8 mouse cellular contexts compared by ENCODE assay signal in genomic region chr6:13607621-13608493, GRCm38 (mm10). TPM values are rescaled to one million over a fixed set of nuclear protein-coding genes. Genes with fewer than 3 reads are reported as not detected.
A peak's percentile ranks its signal among the peaks of the same experiment; 100 is the strongest.
DNase-seq lines count a peak whose midpoint lies in the region; ATAC-seq and TF ChIP-seq lines count a peak whose summit lies in the region.

TSS of gene Tmem168 (minus strand) at chr6:13608100.

- DNase-seq in heart, postnatal 0 days (ENCODE audit: low spot score), result peak; percentile 83
- DNase-seq in kidney, postnatal 4 days, result peak; percentile 96 to 97
- peak; percentile 94 for DNase-seq in stomach, postnatal 0 days (ENCODE audit: low spot score)

- TF ChIP-seq CTCF in ES-Bruce4 (IDR thresholded peaks at IDR 0.05; ENCODE audit: low read depth, low read length), result no peak
- TF ChIP-seq CTCF in heart, postnatal 0 days (IDR thresholded peaks at IDR 0.05; ENCODE audit: low read depth), result peak; percentile 10; the same call in 1 of the 2 replicates
- peak; percentile 20; the same call in 1 of the 2 replicates for TF ChIP-seq CTCF in stomach, postnatal 0 days (IDR thresholded peaks at IDR 0.05; ENCODE audit: low read depth)

- H3K9me3 ChIP-seq in ES-Bruce4 (replicated peaks; ENCODE audit: control insufficient read depth, insufficient read depth, low read length, poor library complexity, severe bottlenecking), result no peaks in the 10 kb centered on the region
- H3K9me3 ChIP-seq in forebrain, embryonic 13.5 days (replicated peaks), result no peaks in the 10 kb centered on the region
- H3K9me3 ChIP-seq in heart, postnatal 0 days (replicated peaks; ENCODE audit: control insufficient read depth, low read length), result no peaks in the 10 kb centered on the region
- no peaks in the 10 kb centered on the region for H3K9me3 ChIP-seq in liver, embryonic 16.5 days (replicated peaks; ENCODE audit: control insufficient read depth, low read length)
- H3K9me3 ChIP-seq in neural tube, embryonic 12.5 days, result no peaks in the 10 kb centered on the region
- H3K9me3 ChIP-seq in stomach, postnatal 0 days (ENCODE audit: control insufficient read depth, low read length), result no peaks in the 10 kb centered on the region

- peak within 1 kb of the TSS; percentile 65 for H3K4me2 ChIP-seq in forebrain, embryonic 13.5 days
- H3K4me2 ChIP-seq in heart, postnatal 0 days (ENCODE audit: low read depth, low read length), result peak within 1 kb of the TSS; percentile 67
- H3K4me2 ChIP-seq in liver, embryonic 16.5 days (ENCODE audit: low read depth, low read length), result peak within 1 kb of the TSS; percentile 73
- H3K4me2 ChIP-seq in neural tube, embryonic 12.5 days (replicated peaks), result peak within 1 kb of the TSS; percentile 56
- H3K4me2 ChIP-seq in stomach, postnatal 0 days (replicated peaks; ENCODE audit: low read depth), result peak within 1 kb of the TSS; percentile 59

- peak; percentile 30 for TF ChIP-seq POLR2A in ES-Bruce4 (IDR thresholded peaks at IDR 0.05; ENCODE audit: insufficient read depth, low read length)

- H3K4me3 ChIP-seq in ES-Bruce4 (ENCODE audit: low read depth, low read length), result peak within 1 kb of the TSS; percentile 89
- peak within 1 kb of the TSS; percentile 80 for H3K4me3 ChIP-seq in forebrain, embryonic 13.5 days
- peak within 1 kb of the TSS; percentile 90 for H3K4me3 ChIP-seq in heart, postnatal 0 days (ENCODE audit: low read depth, low read length)
- H3K4me3 ChIP-seq in liver, embryonic 16.5 days (ENCODE audit: low read depth, low read length), result peak within 1 kb of the TSS; percentile 79
- H3K4me3 ChIP-seq in neural tube, embryonic 12.5 days, result peak within 1 kb of the TSS; percentile 77
- H3K4me3 ChIP-seq in stomach, postnatal 0 days (ENCODE audit: low read depth, low read length), result peak within 1 kb of the TSS; percentile 92

- H3K4me1 ChIP-seq in ES-Bruce4 (ENCODE audit: control insufficient read depth, insufficient read depth, low read length), result no peaks in the 10 kb centered on the region
- H3K4me1 ChIP-seq in forebrain, embryonic 13.5 days, result peaks cover 16% of the 10 kb centered on the region
- H3K4me1 ChIP-seq in heart, postnatal 0 days (ENCODE audit: control insufficient read depth, insufficient read depth), result peaks cover 16% of the 10 kb centered on the region
- H3K4me1 ChIP-seq in liver, embryonic 16.5 days (ENCODE audit: control insufficient read depth, low read depth, low read length), result peaks cover 13% of the 10 kb centered on the region
- H3K4me1 ChIP-seq in neural tube, embryonic 12.5 days, result peaks cover 10% of the 10 kb centered on the region
- H3K4me1 ChIP-seq in stomach, postnatal 0 days (replicated peaks; ENCODE audit: control insufficient read depth, insufficient read depth), result 0 out of 2 replicates have a peak, but pooled peaks cover 3% of the 10 kb centered on the region

- WGBS in forebrain, embryonic 13.5 days, result 2% methylated on average over 68 of the region's 71 CpGs
- WGBS in heart, postnatal 0 days, result 2% methylated on average over 70 of the region's 71 CpGs
- WGBS in liver, embryonic 16.5 days (ENCODE audit: insufficient replicate concordance), result 3% methylated on average over 65 of the region's 71 CpGs
- 2% methylated on average over 71 of the region's 71 CpGs for WGBS in neural tube, embryonic 12.5 days
- 2% methylated on average over 58 of the region's 71 CpGs for WGBS in stomach, postnatal 0 days

- no peaks in the 10 kb centered on the region for H3K27me3 ChIP-seq in ES-Bruce4 (ENCODE audit: control insufficient read depth, insufficient read depth, low read length, poor library complexity, severe bottlenecking)
- no peaks in the 10 kb centered on the region for H3K27me3 ChIP-seq in forebrain, embryonic 13.5 days
- no peaks in the 10 kb centered on the region for H3K27me3 ChIP-seq in heart, postnatal 0 days (ENCODE audit: control insufficient read depth, insufficient read depth, low read length)
- no peaks in the 10 kb centered on the region for H3K27me3 ChIP-seq in liver, embryonic 16.5 days (ENCODE audit: control insufficient read depth, insufficient read depth, low read depth, low read length)
- H3K27me3 ChIP-seq in neural tube, embryonic 12.5 days (replicated peaks), result no peaks in the 10 kb centered on the region
- H3K27me3 ChIP-seq in stomach, postnatal 0 days (ENCODE audit: control insufficient read depth, insufficient read depth, low read length), result no peaks in the 10 kb centered on the region

- ATAC-seq in cerebellum, adult (ENCODE audit: insufficient number of reproducible peaks, low FRiP score, low TSS enrichment), result peak; percentile 87
- peak; percentile 97 for ATAC-seq in forebrain, embryonic 13.5 days
- ATAC-seq in heart, postnatal 0 days (ENCODE audit: insufficient read depth, low read depth), result peak; percentile 95
- peak; percentile 97 for ATAC-seq in liver, embryonic 16.5 days (ENCODE audit: low read depth)
- ATAC-seq in neural tube, embryonic 12.5 days (ENCODE audit: low FRiP score, low read depth), result peak; percentile 96
- ATAC-seq in stomach, postnatal 0 days (ENCODE audit: low FRiP score, low TSS enrichment), result peak; percentile 97

- H3K9ac ChIP-seq in ES-Bruce4 (ENCODE audit: low read depth, poor library complexity, severe bottlenecking), result peak within 1 kb of the TSS; percentile 78
- H3K9ac ChIP-seq in forebrain, embryonic 13.5 days, result peak within 1 kb of the TSS; percentile 85
- H3K9ac ChIP-seq in heart, postnatal 0 days (replicated peaks; ENCODE audit: low read depth, low read length), result peak within 1 kb of the TSS; percentile 90
- peak within 1 kb of the TSS; percentile 85 for H3K9ac ChIP-seq in liver, embryonic 16.5 days (ENCODE audit: low read depth, low read length)
- peak within 1 kb of the TSS; percentile 84 for H3K9ac ChIP-seq in neural tube, embryonic 12.5 days
- peak within 1 kb of the TSS; percentile 97 for H3K9ac ChIP-seq in stomach, postnatal 0 days (ENCODE audit: low read length)

- peak; percentile 54; the same call in 1 of the 2 replicates for TF ChIP-seq EP300 in ES-Bruce4 (IDR thresholded peaks at IDR 0.05; ENCODE audit: insufficient read depth, low read depth, low read length)
- TF ChIP-seq EP300 in heart, postnatal 0 days (IDR thresholded peaks at IDR 0.05; ENCODE audit: low read depth), result peak; percentile 58; the same call in 1 of the 2 replicates
- peak; percentile 52 for TF ChIP-seq EP300 in stomach, postnatal 0 days (optimal IDR thresholded peaks at IDR 0.05)

- H3K36me3 ChIP-seq in ES-Bruce4 (ENCODE audit: control insufficient read depth, insufficient read depth, low read length, poor library complexity, severe bottlenecking), result peaks cover 3% of the 10 kb centered on the region; the same call in 1 of the 2 replicates
- peaks cover under 1% of the 10 kb centered on the region; the same call in 1 of the 2 replicates for H3K36me3 ChIP-seq in forebrain, embryonic 13.5 days (ENCODE audit: poor library complexity, severe bottlenecking)
- H3K36me3 ChIP-seq in heart, postnatal 0 days (replicated peaks; ENCODE audit: control insufficient read depth, insufficient read depth, low read length), result peaks cover 5% of the 10 kb centered on the region
- H3K36me3 ChIP-seq in liver, embryonic 16.5 days (ENCODE audit: control insufficient read depth, insufficient read depth), result peaks cover 3% of the 10 kb centered on the region
- peaks cover 4% of the 10 kb centered on the region; the same call in 1 of the 2 replicates for H3K36me3 ChIP-seq in neural tube, embryonic 12.5 days
- H3K36me3 ChIP-seq in stomach, postnatal 0 days (ENCODE audit: control insufficient read depth, insufficient read depth, low read length), result 0 out of 2 replicates have a peak, but pooled peaks cover 3% of the 10 kb centered on the region

- no peak within 1 kb of the TSS; the same call in 1 of the 2 replicates for H3K27ac ChIP-seq in ES-Bruce4 (ENCODE audit: insufficient read depth, low read length)
- peak within 1 kb of the TSS; percentile 89 for H3K27ac ChIP-seq in forebrain, embryonic 13.5 days
- H3K27ac ChIP-seq in heart, postnatal 0 days (ENCODE audit: low read depth), result peak within 1 kb of the TSS; percentile 98
- peak within 1 kb of the TSS; percentile 87 for H3K27ac ChIP-seq in liver, embryonic 16.5 days (ENCODE audit: low read length)
- peak within 1 kb of the TSS; percentile 55 for H3K27ac ChIP-seq in neural tube, embryonic 12.5 days
- peak within 1 kb of the TSS; percentile 97 for H3K27ac ChIP-seq in stomach, postnatal 0 days (replicated peaks)

RNA-seq across cellular contexts. Expression of gene Tmem168, which starts in this region (rescaled TPM):
- polyA plus RNA-seq in ES-Bruce4 (2011; ENCODE audit: insufficient read depth, insufficient read length, low read depth, missing spikeins), result 28.3 and 29.9 TPM in 2 replicates
- 28.3 and 28.9 TPM in 2 replicates for polyA plus RNA-seq in forebrain, embryonic 13.5 days (2015; fragmentation: Nextera tagmentation; extraction: Ambion mirVana)
- 25.3 and 31.4 TPM in 2 replicates for total RNA-seq in heart, postnatal 0 days (2014; rRNA removed; ENCODE audit: low replicate concordance)
- polyA plus RNA-seq in heart, postnatal 0 days (2015; fragmentation: Nextera tagmentation; extraction: Ambion mirVana), result 22.5 and 23.6 TPM in 2 replicates
- 12.0 and 13.1 TPM in 2 replicates for polyA plus RNA-seq in liver, embryonic 16.5 days (2015; fragmentation: Nextera tagmentation; extraction: Ambion mirVana)
- polyA plus RNA-seq in neural tube, embryonic 12.5 days (2016; fragmentation: Nextera tagmentation; extraction: Ambion mirVana), result 31.3 and 31.4 TPM in 2 replicates
- 17.7 TPM in 2 replicates for polyA plus RNA-seq in stomach, postnatal 0 days (2015; fragmentation: Nextera tagmentation; extraction: Ambion mirVana)
